ENCODE assay signal across 8 mouse cellular contexts in the genomic region with DNA sequence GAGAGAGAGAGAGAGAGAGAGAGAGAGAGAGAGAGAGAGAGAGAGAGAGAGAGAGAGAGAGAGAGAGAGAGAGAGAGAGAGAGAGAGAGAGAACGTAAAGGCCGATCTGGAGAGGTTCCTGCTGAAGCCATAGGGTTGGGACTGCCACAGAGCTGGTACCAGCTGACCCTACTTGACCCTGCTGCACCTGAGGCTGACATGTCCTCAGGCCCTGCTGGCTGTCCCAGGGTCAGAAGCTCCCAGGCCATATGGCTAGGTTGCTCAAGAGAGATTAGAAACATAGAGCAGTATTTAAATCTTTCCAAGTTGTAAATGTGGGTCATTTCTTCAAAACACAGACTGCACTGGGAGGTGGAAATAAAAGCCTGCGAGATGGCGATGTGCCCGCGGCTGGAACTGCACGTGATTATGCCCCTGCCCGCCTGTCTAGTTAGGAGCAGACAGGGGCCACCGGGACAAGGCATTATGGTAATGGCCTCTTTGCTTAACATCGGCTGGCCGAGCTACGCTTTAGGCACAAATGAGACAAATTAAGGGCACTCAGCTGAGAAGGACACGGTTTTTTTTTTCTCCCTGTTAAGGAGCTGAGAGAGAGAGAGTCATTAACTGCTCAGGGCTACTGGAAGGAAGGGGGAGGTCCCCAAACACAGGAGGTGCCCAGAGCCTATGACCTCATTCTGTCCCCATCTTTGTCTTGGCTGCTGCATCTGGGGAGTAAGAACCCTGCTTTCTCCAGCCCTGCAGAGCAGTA.
DNase-seq lines count a peak whose midpoint lies in the region; ATAC-seq and TF ChIP-seq lines count a peak whose summit lies in the region.

No protein-coding gene starts in this region.

- H3K4me3 ChIP-seq in liver, postnatal 0 days (ENCODE audit: low read depth, low read length): no peak overlapping the region

- no peak for ATAC-seq in liver, postnatal 0 days

- no peaks in the 10 kb centered on the region for H3K27me3 ChIP-seq in liver, postnatal 0 days (ENCODE audit: insufficient read depth, low read length)

- WGBS in liver, postnatal 0 days (ENCODE audit: insufficient replicate concordance): 68% methylated on average over 13 of the region's 13 CpGs

- peak; percentile 66 for DNase-seq in Muller cell, postnatal 12 days (ENCODE audit: inconsistent ontology term)
- DNase-seq in embryo, embryonic 11 days: peak; percentile 73
- DNase-seq in induced T-regulatory cell, adult 2 months (ENCODE audit: low read depth): peak; percentile 45
- DNase-seq in left cerebral cortex, postnatal 14 days (ENCODE audit: low spot score in 2 of 2): peak; percentile 51 to 52
- DNase-seq in right cerebral cortex, postnatal 10 days (ENCODE audit: low spot score in 2 of 2): peak; percentile 74 to 78
- DNase-seq in liver, postnatal 0 days: no peak
- no peak for DNase-seq in urinary bladder, postnatal 14 days (ENCODE audit: low spot score)
- DNase-seq in adipocyte (ENCODE audit: low spot score): no peak

- H3K36me3 ChIP-seq in liver, postnatal 0 days (replicated peaks; ENCODE audit: insufficient read depth, low read length): no peaks in the 10 kb centered on the region

- no peaks in the 10 kb centered on the region; the same call in 1 of the 2 replicates for H3K4me1 ChIP-seq in liver, postnatal 0 days (ENCODE audit: insufficient read depth)

- intact Hi-C loops in left cerebral cortex, postnatal 14 days (cut with DNase I): no loop called here

- TF ChIP-seq CTCF in liver, postnatal 0 days (IDR thresholded peaks at IDR 0.05; ENCODE audit: low read depth): no peak

- no peak overlapping the region for H3K4me2 ChIP-seq in liver, postnatal 0 days (ENCODE audit: low read depth, low read length)

- no peaks in the 10 kb centered on the region for H3K9me3 ChIP-seq in liver, postnatal 0 days (ENCODE audit: low read length)

- no peak overlapping the region for H3K9ac ChIP-seq in liver, postnatal 0 days (replicated peaks)

- TF ChIP-seq EP300 in liver, postnatal 0 days (IDR thresholded peaks at IDR 0.05; ENCODE audit: low read depth): no peak

- no peak overlapping the region for H3K27ac ChIP-seq in liver, postnatal 0 days (ENCODE audit: low read depth)

Comparison
In these comparisons a context has a peak if more than half of its experiments do, and no peak if none do; other contexts are left out.
1. DNase-seq: peak in Muller cell, postnatal 12 days (single experiment), embryo, embryonic 11 days (single experiment), induced T-regulatory cell, adult 2 months (single experiment), left cerebral cortex, postnatal 14 days (2 of 2) and right cerebral cortex, postnatal 10 days (2 of 2); none in liver, postnatal 0 days (single experiment), urinary bladder, postnatal 14 days (single experiment) and adipocyte (single experiment).